Mouse (Mus musculus): ENCODE measurements around the gene Rpp14. TPM values are rescaled to one million over a fixed set of nuclear protein-coding genes. Genes with fewer than 3 reads are reported as not detected.

Gene Rpp14
- polyA plus RNA-seq, 1 experiment from 2014 or later: 43.1 TPM

GRCm38 (mm10) chr14:8099561-8100021, 19.4 kb downstream of the Rpp14 start:
- H3K27me3 ChIP-seq (replicated peaks): no peaks in the 10 kb centered on the region
- ATAC-seq (ENCODE audit: low FRiP score): no peak
- peak overlapping the region; percentile 77 for H3K4me2 ChIP-seq
- 66% methylated on average over 10 of the region's 10 CpGs for WGBS
- peak overlapping the region; percentile 95 for H3K4me3 ChIP-seq (replicated peaks)
- no peaks in the 10 kb centered on the region for H3K9me3 ChIP-seq (replicated peaks)
- peaks cover 43% of the 10 kb centered on the region for H3K4me1 ChIP-seq
- H3K27ac ChIP-seq (replicated peaks): no peak overlapping the region
- H3K36me3 ChIP-seq: no peaks in the 10 kb centered on the region
- peak overlapping the region; percentile 48; the same call in 1 of the 2 replicates for H3K9ac ChIP-seq (replicated peaks)

GRCm38 (mm10) chr14:8101886-8102285, 21.7 kb downstream of the Rpp14 start:
- no peaks in the 10 kb centered on the region for H3K27me3 ChIP-seq (replicated peaks)
- no peak for ATAC-seq (ENCODE audit: low FRiP score)
- H3K36me3 ChIP-seq: no peaks in the 10 kb centered on the region
- no peak overlapping the region for H3K27ac ChIP-seq (replicated peaks)
- peaks cover 43% of the 10 kb centered on the region for H3K4me1 ChIP-seq
- no peak overlapping the region for H3K4me3 ChIP-seq (replicated peaks)
- 81% methylated on average over 8 of the region's 8 CpGs for WGBS
- H3K4me2 ChIP-seq: no peak overlapping the region
- no peaks in the 10 kb centered on the region for H3K9me3 ChIP-seq (replicated peaks)
- no peak overlapping the region for H3K9ac ChIP-seq (replicated peaks)

DNA sequence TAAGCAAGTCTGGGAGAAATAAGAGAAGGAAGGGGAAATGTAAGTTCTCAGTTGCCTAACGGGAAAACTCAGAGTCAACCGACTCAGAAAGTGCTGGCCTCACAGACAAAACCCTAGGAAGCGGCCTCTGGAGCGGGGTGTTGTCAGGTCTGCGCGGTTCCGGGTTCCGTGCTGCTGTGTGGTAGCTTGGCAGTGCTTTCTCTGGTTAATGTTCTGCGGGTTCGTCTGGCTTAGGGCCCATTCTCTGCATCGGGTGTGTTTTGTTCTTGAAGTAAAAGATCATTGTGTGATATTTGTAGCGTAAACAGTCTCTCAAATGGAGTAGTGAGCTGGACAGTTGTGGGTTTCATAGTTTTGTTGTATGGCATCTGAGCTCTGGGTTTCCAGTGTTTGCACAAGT, 22.5 kb downstream of the Rpp14 start:
- Histone ChIP-seq H3K36me3 (no peaks in the 10 kb centered on the region), H3K9me3 (replicated peaks) (no peaks in the 10 kb centered on the region), H3K27ac (replicated peaks) (no peak overlapping the region), H3K9ac (replicated peaks) (no peak overlapping the region), H3K4me2 (no peak overlapping the region), H3K4me1 (peaks cover 41% of the 10 kb centered on the region), H3K27me3 (replicated peaks) (no peaks in the 10 kb centered on the region), H3K4me3 (replicated peaks) (no peak overlapping the region)
- WGBS: 74% methylated on average over 12 of the region's 12 CpGs
- no peak for ATAC-seq (ENCODE audit: low FRiP score)

- H3K9me3 ChIP-seq (replicated peaks): no peaks in the 10 kb centered on the region
- no peaks in the 10 kb centered on the region for H3K27me3 ChIP-seq (replicated peaks)
- peaks cover 11% of the 10 kb centered on the region for H3K4me1 ChIP-seq
- WGBS: 72% methylated on average over 4 of the region's 4 CpGs
- no peaks in the 10 kb centered on the region for H3K36me3 ChIP-seq
- no peak overlapping the region for H3K9ac ChIP-seq (replicated peaks)
- ATAC-seq (ENCODE audit: low FRiP score): no peak
- no peak overlapping the region for H3K4me3 ChIP-seq (replicated peaks)
- H3K4me2 ChIP-seq: no peak overlapping the region
- no peak overlapping the region for H3K27ac ChIP-seq (replicated peaks)
These were observed 27.9 kb downstream of the Rpp14 start for GRCm38 (mm10) chr14:8108047-8108446.

GRCm38 (mm10) chr14:8108976-8109375, 28.8 kb downstream of the Rpp14 start:
- no peaks in the 10 kb centered on the region for H3K9me3 ChIP-seq (replicated peaks)
- H3K4me3 ChIP-seq (replicated peaks): no peak overlapping the region
- H3K27ac ChIP-seq (replicated peaks): no peak overlapping the region
- WGBS: 85% methylated on average over 1 of the region's 1 CpGs
- no peaks in the 10 kb centered on the region for H3K36me3 ChIP-seq
- peaks cover 2% of the 10 kb centered on the region for H3K4me1 ChIP-seq
- H3K9ac ChIP-seq (replicated peaks): no peak overlapping the region
- H3K4me2 ChIP-seq: no peak overlapping the region
- no peak for ATAC-seq (ENCODE audit: low FRiP score)
- no peaks in the 10 kb centered on the region for H3K27me3 ChIP-seq (replicated peaks)

DNA sequence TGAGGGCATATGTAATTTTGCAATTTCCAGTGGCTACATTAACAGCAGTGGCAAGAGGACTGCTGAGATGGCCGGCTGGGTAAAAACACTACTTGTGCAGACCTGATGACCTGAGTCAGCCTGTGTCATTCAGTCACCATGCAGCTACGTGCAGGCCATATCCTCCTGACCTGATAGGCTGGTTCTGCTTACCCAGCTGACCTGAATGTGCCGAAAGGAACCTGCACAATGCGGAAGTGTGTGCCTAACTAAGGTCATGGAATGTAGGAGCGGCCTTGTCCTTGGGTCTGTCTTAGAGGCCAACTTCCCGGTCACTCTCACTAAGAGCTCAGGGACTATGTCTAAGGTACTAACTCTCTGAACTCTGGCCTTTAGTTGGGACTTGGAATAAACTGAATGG, 31.4 kb downstream of the Rpp14 start:
- Histone ChIP-seq H3K4me1 (no peaks in the 10 kb centered on the region), H3K4me2 (no peak overlapping the region), H3K27me3 (replicated peaks) (no peaks in the 10 kb centered on the region), H3K9ac (replicated peaks) (no peak overlapping the region), H3K4me3 (replicated peaks) (no peak overlapping the region), H3K9me3 (replicated peaks) (no peaks in the 10 kb centered on the region), H3K36me3 (no peaks in the 10 kb centered on the region), H3K27ac (replicated peaks) (no peak overlapping the region)
- no peak; the same call in 1 of the 2 replicates for ATAC-seq (ENCODE audit: low FRiP score)
- WGBS: 92% methylated on average over 6 of the region's 6 CpGs

DNA sequence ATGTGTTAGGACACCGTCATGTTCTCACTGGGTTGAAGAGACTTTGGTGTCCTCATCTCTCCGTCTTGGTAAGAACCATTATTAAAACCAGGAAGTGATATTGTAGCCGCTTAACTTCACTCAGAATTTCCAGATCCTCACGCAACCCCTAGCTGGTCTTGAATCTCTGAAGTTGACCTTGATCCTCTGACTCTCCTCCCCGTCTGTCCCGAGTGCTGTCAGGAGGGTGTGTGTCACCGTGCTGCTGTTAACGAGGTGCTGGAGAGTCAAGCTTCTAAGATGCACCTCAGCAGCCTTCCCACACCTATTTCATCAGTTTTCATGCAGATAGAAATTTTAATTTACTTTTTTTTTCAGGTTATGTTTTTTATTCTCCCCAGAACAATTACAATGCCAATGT, 31.9 kb downstream of the Rpp14 start:
- Histone ChIP-seq H3K9ac (replicated peaks) (no peak overlapping the region), H3K4me1 (no peaks in the 10 kb centered on the region), H3K27me3 (replicated peaks) (no peaks in the 10 kb centered on the region), H3K9me3 (replicated peaks) (no peaks in the 10 kb centered on the region), H3K4me3 (replicated peaks) (no peak overlapping the region), H3K27ac (replicated peaks) (no peak overlapping the region), H3K36me3 (no peaks in the 10 kb centered on the region), H3K4me2 (no peak overlapping the region)
- ATAC-seq (ENCODE audit: low FRiP score): no peak
- WGBS: 90% methylated on average over 8 of the region's 8 CpGs

GRCm38 (mm10) chr14:8113616-8114015, 33.4 kb downstream of the Rpp14 start:
- Histone ChIP-seq H3K27ac (replicated peaks) (no peak overlapping the region), H3K4me2 (no peak overlapping the region), H3K4me1 (no peaks in the 10 kb centered on the region), H3K27me3 (replicated peaks) (no peaks in the 10 kb centered on the region), H3K36me3 (no peaks in the 10 kb centered on the region), H3K9ac (replicated peaks) (no peak overlapping the region), H3K9me3 (replicated peaks) (no peaks in the 10 kb centered on the region), H3K4me3 (replicated peaks) (no peak overlapping the region)
- no peak for ATAC-seq (ENCODE audit: low FRiP score)
- 90% methylated on average over 2 of the region's 2 CpGs for WGBS

GRCm38 (mm10) chr14:8114306-8114705, 34.1 kb downstream of the Rpp14 start:
- Histone ChIP-seq H3K36me3 (no peaks in the 10 kb centered on the region), H3K9me3 (replicated peaks) (no peaks in the 10 kb centered on the region), H3K4me1 (no peaks in the 10 kb centered on the region), H3K27me3 (replicated peaks) (no peaks in the 10 kb centered on the region), H3K9ac (replicated peaks) (no peak overlapping the region), H3K4me2 (no peak overlapping the region), H3K27ac (replicated peaks) (no peak overlapping the region), H3K4me3 (replicated peaks) (no peak overlapping the region)
- WGBS: 76% methylated on average over 3 of the region's 3 CpGs
- ATAC-seq (ENCODE audit: low FRiP score): no peak

- Histone ChIP-seq H3K4me1 (no peaks in the 10 kb centered on the region), H3K27me3 (replicated peaks) (no peaks in the 10 kb centered on the region), H3K4me2 (no peak overlapping the region), H3K27ac (replicated peaks) (no peak overlapping the region), H3K9me3 (replicated peaks) (no peaks in the 10 kb centered on the region), H3K36me3 (no peaks in the 10 kb centered on the region), H3K9ac (replicated peaks) (no peak overlapping the region), H3K4me3 (replicated peaks) (no peak overlapping the region)
- 85% methylated on average over 1 of the region's 1 CpGs for WGBS
- ATAC-seq (ENCODE audit: low FRiP score): no peak
These were observed 34.6 kb downstream of the Rpp14 start for GRCm38 (mm10) chr14:8114756-8115155.

GRCm38 (mm10) chr14:8115772-8116171, 35.6 kb downstream of the Rpp14 start:
- Histone ChIP-seq H3K4me2 (no peak overlapping the region), H3K27me3 (replicated peaks) (no peaks in the 10 kb centered on the region), H3K27ac (replicated peaks) (no peak overlapping the region), H3K9me3 (replicated peaks) (no peaks in the 10 kb centered on the region), H3K4me1 (no peaks in the 10 kb centered on the region), H3K9ac (replicated peaks) (no peak overlapping the region), H3K4me3 (replicated peaks) (no peak overlapping the region), H3K36me3 (peaks cover 6% of the 10 kb centered on the region; the same call in 1 of the 2 replicates)
- ATAC-seq (ENCODE audit: low FRiP score): no peak
- WGBS: 92% methylated on average over 4 of the region's 4 CpGs

DNA sequence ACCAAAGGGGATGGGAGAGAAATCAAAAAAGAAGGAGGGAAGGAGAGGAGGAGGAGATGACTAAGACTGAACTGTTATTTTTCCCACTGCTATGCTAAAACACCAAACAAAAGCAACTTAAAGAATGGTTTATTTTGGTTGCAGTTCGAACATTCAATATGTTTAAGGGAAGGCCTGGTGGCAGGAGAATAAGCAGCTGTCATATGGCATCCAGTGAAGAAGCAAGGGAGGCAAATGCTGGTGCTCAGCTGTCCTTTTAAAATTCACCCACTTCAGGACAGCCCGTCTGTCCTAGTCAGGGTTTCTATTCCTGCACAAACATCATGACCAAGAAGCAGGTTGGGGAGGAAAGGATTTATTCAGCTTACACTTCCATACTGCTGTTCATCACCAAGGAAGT, 37.2 kb downstream of the Rpp14 start:
- no peaks in the 10 kb centered on the region for H3K9me3 ChIP-seq (replicated peaks)
- no peak overlapping the region for H3K4me2 ChIP-seq
- no peak overlapping the region for H3K4me3 ChIP-seq (replicated peaks)
- H3K27ac ChIP-seq (replicated peaks): no peak overlapping the region
- no peak for ATAC-seq (ENCODE audit: low FRiP score)
- 91% methylated on average over 2 of the region's 2 CpGs for WGBS
- no peaks in the 10 kb centered on the region for H3K27me3 ChIP-seq (replicated peaks)
- H3K4me1 ChIP-seq: no peaks in the 10 kb centered on the region
- peaks cover 19% of the 10 kb centered on the region for H3K36me3 ChIP-seq
- H3K9ac ChIP-seq (replicated peaks): no peak overlapping the region

- Histone ChIP-seq H3K36me3 (peaks cover 36% of the 10 kb centered on the region), H3K27ac (replicated peaks) (no peak overlapping the region), H3K4me2 (no peak overlapping the region), H3K9ac (replicated peaks) (no peak overlapping the region), H3K4me3 (replicated peaks) (no peak overlapping the region), H3K4me1 (no peaks in the 10 kb centered on the region), H3K9me3 (replicated peaks) (no peaks in the 10 kb centered on the region), H3K27me3 (replicated peaks) (no peaks in the 10 kb centered on the region)
- 96% methylated on average over 5 of the region's 5 CpGs for WGBS
- ATAC-seq (ENCODE audit: low FRiP score): no peak
These were observed 39.3 kb downstream of the Rpp14 start for GRCm38 (mm10) chr14:8119454-8119853.

Data from neural tube, embryonic 15.5 days (tissue).